Mouse (Mus musculus) testis, adult 2 months (tissue): ENCODE data around the gene Caskin2. TPM values are rescaled to one million over a fixed set of nuclear protein-coding genes. Genes with fewer than 3 reads are reported as not detected.

Experiments used
- H3K27ac ChIP-seq: fragments of 200-500 bp; 2 replicates; pipeline ENCODE4 v1.5.1; 2012; ENCODE audit warnings: low read depth, low read length; ENCODE audit not compliant: control insufficient read depth, insufficient read depth
- H3K27me3 ChIP-seq: fragments of 200-500 bp; 2 replicates; pipeline ENCODE4 v1.6.1; 2012; ENCODE audit warnings: mild to moderate bottlenecking, low read length, moderate library complexity; ENCODE audit not compliant: control insufficient read depth, insufficient read depth
- H3K36me3 ChIP-seq: fragments of 200-500 bp; 2 replicates; pipeline ENCODE4 v1.6.1; 2012; ENCODE audit warnings: mild to moderate bottlenecking, low read length; ENCODE audit not compliant: control insufficient read depth, insufficient read depth
- H3K4me1 ChIP-seq: fragments of 200-500 bp; 2 replicates; pipeline ENCODE4 v1.6.1; 2012; ENCODE audit warnings: low read length; ENCODE audit not compliant: control insufficient read depth, insufficient read depth
- H3K4me3 ChIP-seq: fragments of 200-500 bp; 2 replicates; pipeline ENCODE4 v1.5.1; 2012; ENCODE audit warnings: low read depth, mild to moderate bottlenecking, low read length, moderate library complexity, mixed read lengths; ENCODE audit not compliant: control insufficient read depth
- CTCF ChIP-seq: fragments of 200-500 bp; IDR thresholded peaks from 2 replicates; pipeline ENCODE4 v1.5.1; 2012; ENCODE audit warnings: low read depth, mild to moderate bottlenecking, inconsistent platforms, low read length, moderate library complexity; ENCODE audit not compliant: control insufficient read depth, insufficient read depth, insufficient replicate concordance
- POLR2A ChIP-seq: fragments of 200-500 bp; IDR thresholded peaks from 2 replicates; pipeline ENCODE4 v1.6.1; 2012; ENCODE audit warnings: low read depth, mild to moderate bottlenecking, inconsistent platforms, low read length, moderate library complexity; ENCODE audit not compliant: control insufficient read depth
- polyA plus RNA-seq: library from polyadenylated mRNA; depleted of rRNA; stranded (reverse); fragments of >200 nt; gene quantifications from 2 replicates; pipeline ENCODE4 v1.2.3, GENCODE M21; 2012

Caskin2 gene
- polyA plus RNA-seq, 1 experiment, result 7.6 TPM

- H3K4me1 ChIP-seq, result peaks cover 4% of the 10 kb centered on the region
- no peaks in the 10 kb centered on the region for H3K36me3 ChIP-seq
- no peaks in the 10 kb centered on the region for H3K27me3 ChIP-seq
- H3K4me3 ChIP-seq, result no peak overlapping the region
- TF ChIP-seq POLR2A (no peak), CTCF (no peak)
- H3K27ac ChIP-seq, result no peak overlapping the region
These were observed 30.8 kb upstream of the Caskin2 start for GRCm38 (mm10) chr11:115844240-115844639.

- H3K36me3 ChIP-seq, result no peaks in the 10 kb centered on the region
- H3K4me3 ChIP-seq, result no peak overlapping the region
- TF ChIP-seq CTCF (no peak), POLR2A (no peak)
- H3K27me3 ChIP-seq, result no peaks in the 10 kb centered on the region
- H3K27ac ChIP-seq, result no peak overlapping the region
- H3K4me1 ChIP-seq, result peaks cover 4% of the 10 kb centered on the region
These were observed 30.4 kb upstream of the Caskin2 start for GRCm38 (mm10) chr11:115843891-115844239.

- peaks cover 4% of the 10 kb centered on the region for H3K4me1 ChIP-seq
These were observed 29.9 kb upstream of the Caskin2 start for GRCm38 (mm10) chr11:115843141-115843890.

GRCm38 (mm10) chr11:115841961-115842550 is 28.6 kb upstream of the Caskin2 start:
- no peak overlapping the region for H3K4me3 ChIP-seq
- peaks cover 4% of the 10 kb centered on the region for H3K4me1 ChIP-seq
- no peaks in the 10 kb centered on the region for H3K27me3 ChIP-seq
- H3K36me3 ChIP-seq, result no peaks in the 10 kb centered on the region
- no peak overlapping the region; the same call in 1 of the 2 replicates for H3K27ac ChIP-seq
- no peak for TF ChIP-seq POLR2A
- TF ChIP-seq CTCF, result no peak

More at GRCm38 (mm10) chr11:115843141-115843890, 29.9 kb upstream of the Caskin2 start:
- H3K27me3 ChIP-seq, result no peaks in the 10 kb centered on the region
- no peaks in the 10 kb centered on the region for H3K36me3 ChIP-seq
- TF ChIP-seq CTCF (no peak), POLR2A (no peak)
- H3K4me3 ChIP-seq, result no peak overlapping the region
- H3K27ac ChIP-seq, result no peak overlapping the region

GRCm38 (mm10) chr11:115841044-115841443 is 27.6 kb upstream of the Caskin2 start:
- no peak overlapping the region for H3K27ac ChIP-seq
- no peaks in the 10 kb centered on the region for H3K27me3 ChIP-seq
- no peak overlapping the region for H3K4me3 ChIP-seq
- no peaks in the 10 kb centered on the region for H3K36me3 ChIP-seq
- peaks cover 4% of the 10 kb centered on the region for H3K4me1 ChIP-seq
- TF ChIP-seq POLR2A, result no peak
- TF ChIP-seq CTCF, result peak; percentile 62; the same call in 1 of the 2 replicates

- TF ChIP-seq POLR2A, result no peak
- no peak for TF ChIP-seq CTCF
- no peak overlapping the region for H3K27ac ChIP-seq
- H3K4me3 ChIP-seq, result no peak overlapping the region
- no peaks in the 10 kb centered on the region for H3K27me3 ChIP-seq
- peaks cover 4% of the 10 kb centered on the region for H3K4me1 ChIP-seq
- H3K36me3 ChIP-seq, result no peaks in the 10 kb centered on the region
These were observed 26.3 kb upstream of the Caskin2 start for GRCm38 (mm10) chr11:115839732-115840131.

- TF ChIP-seq CTCF, result no peak
- TF ChIP-seq POLR2A, result no peak
- no peak overlapping the region for H3K4me3 ChIP-seq
- no peak overlapping the region for H3K27ac ChIP-seq
- H3K4me1 ChIP-seq, result peaks cover 4% of the 10 kb centered on the region
- H3K36me3 ChIP-seq, result no peaks in the 10 kb centered on the region
- no peaks in the 10 kb centered on the region for H3K27me3 ChIP-seq
These were observed 25.5 kb upstream of the Caskin2 start for GRCm38 (mm10) chr11:115838895-115839311.
